8 mouse cellular contexts compared by ENCODE assay signal in genomic region chr2:31314007-31314465, GRCm38 (mm10). TPM values are rescaled to one million over a fixed set of nuclear protein-coding genes. Genes with fewer than 3 reads are reported as not detected.
DNase-seq lines count a peak whose midpoint lies in the region; ATAC-seq and TF ChIP-seq lines count a peak whose summit lies in the region.

TSS of gene Hmcn2 (plus strand) at chr2:31314415.

- no peaks in the 10 kb centered on the region for H3K36me3 ChIP-seq in hindbrain, embryonic 16.5 days (ENCODE audit: control insufficient read depth, insufficient read depth, low read length)

- H3K27me3 ChIP-seq in hindbrain, embryonic 16.5 days (replicated peaks; ENCODE audit: control insufficient read depth, insufficient read depth, low read length) = peaks cover 42% of the 10 kb centered on the region

- DNase-seq in left cerebral cortex, adult 2 months (ENCODE audit: extremely low spot score in 1 of 2, low spot score in 2 of 2) = no peak
- DNase-seq in left cerebral cortex, postnatal 36 days (ENCODE audit: low spot score in 2 of 2) = no peak
- DNase-seq in gastrocnemius, adult 2 months = peak; percentile 78
- no peak for DNase-seq in adrenal gland, adult 18-20 months (ENCODE audit: low spot score in 2 of 2)
- DNase-seq in cerebellum, adult 11-12 months = no peak
- no peak for DNase-seq in ovary, adult 18-20 months (ENCODE audit: low spot score)

- 3% methylated on average over 28 of the region's 33 CpGs for WGBS in hindbrain, embryonic 16.5 days
- WGBS in olfactory bulb, adult 2 months = 2% methylated on average over 33 of the region's 33 CpGs

- TF ChIP-seq CTCF in left cerebral cortex, adult 2 months (IDR thresholded peaks at IDR 0.05) = no peak
- no peak for TF ChIP-seq CTCF in gastrocnemius, adult 2 months (IDR thresholded peaks at IDR 0.05)
- no peak for TF ChIP-seq CTCF in olfactory bulb, adult 2 months (IDR thresholded peaks at IDR 0.05; ENCODE audit: insufficient read depth, low read depth, low read length)

- peak within 1 kb of the TSS; percentile 23; the same call in 1 of the 2 replicates for H3K4me3 ChIP-seq in left cerebral cortex, adult 2 months
- H3K4me3 ChIP-seq in gastrocnemius, adult 2 months = peak within 1 kb of the TSS; percentile 70
- H3K4me3 ChIP-seq in hindbrain, embryonic 16.5 days (ENCODE audit: low read length) = peak within 1 kb of the TSS; percentile 31
- H3K4me3 ChIP-seq in olfactory bulb, adult 2 months (ENCODE audit: insufficient read depth, low read depth, low read length) = peak within 1 kb of the TSS; percentile 3; the same call in 1 of the 2 replicates

- TF ChIP-seq POLR2A in olfactory bulb, adult 2 months (IDR thresholded peaks at IDR 0.05; ENCODE audit: insufficient read depth, low read depth, low read length) = no peak

- H3K4me2 ChIP-seq in hindbrain, embryonic 16.5 days (ENCODE audit: low read length) = peak within 1 kb of the TSS; percentile 52

- H3K9ac ChIP-seq in hindbrain, embryonic 16.5 days (ENCODE audit: low read depth, low read length) = peak within 1 kb of the TSS; percentile 29; the same call in 1 of the 2 replicates

- H3K9me3 ChIP-seq in hindbrain, embryonic 16.5 days (ENCODE audit: control insufficient read depth, low read length) = no peaks in the 10 kb centered on the region

- ATAC-seq in hindbrain, embryonic 16.5 days = no peak

- intact Hi-C loops in left cerebral cortex, adult 2 months (cut with DNase I) = loop anchor here (5.0 kb wide), 1 partner anchor 68 kb away; no protein-coding TSS in a partner anchor
- intact Hi-C loops in left cerebral cortex, postnatal 36 days (cut with DNase I) = loop anchor here (5.0 kb wide), 1 partner anchor 68 kb away; no protein-coding TSS in a partner anchor
- intact Hi-C loops in gastrocnemius, adult 2 months (cut with DNase I) = loop anchor here (5.0 kb wide), 1 partner anchor 63 kb away; no protein-coding TSS in a partner anchor

- H3K4me1 ChIP-seq in hindbrain, embryonic 16.5 days (ENCODE audit: control insufficient read depth, insufficient read depth, low read depth, low read length) = peaks cover 6% of the 10 kb centered on the region
- H3K4me1 ChIP-seq in olfactory bulb, adult 2 months (ENCODE audit: control insufficient read depth, insufficient read depth, low read length) = peaks cover 12% of the 10 kb centered on the region

- H3K27ac ChIP-seq in left cerebral cortex, adult 2 months = no peak within 1 kb of the TSS
- H3K27ac ChIP-seq in gastrocnemius, adult 2 months = peak within 1 kb of the TSS; percentile 74
- no peak within 1 kb of the TSS for H3K27ac ChIP-seq in hindbrain, embryonic 16.5 days (ENCODE audit: low read depth, low read length)
- no peak within 1 kb of the TSS for H3K27ac ChIP-seq in olfactory bulb, adult 2 months (ENCODE audit: insufficient read depth, low read depth, low read length)

RNA-seq across cellular contexts. Expression of gene Hmcn2, which starts in this region (rescaled TPM):
- total RNA-seq in left cerebral cortex, adult 2 months (2021) = under 1 TPM; 0.51 to 0.52 TPM
- under 1 TPM; 0.54 TPM for total RNA-seq in left cerebral cortex, postnatal 36 days (2021)
- 10 to 100 TPM; 21.6 to 36.8 TPM for total RNA-seq in gastrocnemius, adult 2 months (2021)
- 0.30 TPM in 2 replicates for polyA plus RNA-seq in hindbrain, embryonic 16.5 days (2015; fragmentation: Nextera tagmentation; extraction: Ambion mirVana)
- not detected in 2 replicates for polyA plus RNA-seq in olfactory bulb, adult 2 months (2012; ENCODE audit: insufficient read depth, insufficient read length, low replicate concordance, missing spikeins)
- 1 to 10 TPM in 1 of 2 experiments, under 1 TPM in 1; 0.73 to 1.5 TPM for total RNA-seq in adrenal gland, adult 18-20 months (2021)

Comparison
In these comparisons a context has a peak if more than half of its experiments do, and no peak if none do; other contexts are left out.
1. RNA of gene Hmcn2 (total RNA-seq): 21.6 to 36.8 TPM in gastrocnemius, adult 2 months; 0.73 to 1.5 TPM in adrenal gland, adult 18-20 months, 0.54 TPM in left cerebral cortex, postnatal 36 days and 0.51 to 0.52 TPM in left cerebral cortex, adult 2 months; every median in the first group is over 4 times any median in the second.
2. H3K4me3 ChIP-seq: peak in every context shown above with its lines; median percentile 70 in gastrocnemius, adult 2 months; 31 in hindbrain, embryonic 16.5 days; 23 in left cerebral cortex, adult 2 months; 3 in olfactory bulb, adult 2 months.